Mouse (Mus musculus): Measurements from ENCODE around the gene Arhgap24. TPM values are rescaled to one million over a fixed set of nuclear protein-coding genes. Genes with fewer than 3 reads are reported as not detected.

Gene Arhgap24
- total RNA-seq, 2 experiments from 2014 or later: 12.1 to 23.2 TPM

DNA sequence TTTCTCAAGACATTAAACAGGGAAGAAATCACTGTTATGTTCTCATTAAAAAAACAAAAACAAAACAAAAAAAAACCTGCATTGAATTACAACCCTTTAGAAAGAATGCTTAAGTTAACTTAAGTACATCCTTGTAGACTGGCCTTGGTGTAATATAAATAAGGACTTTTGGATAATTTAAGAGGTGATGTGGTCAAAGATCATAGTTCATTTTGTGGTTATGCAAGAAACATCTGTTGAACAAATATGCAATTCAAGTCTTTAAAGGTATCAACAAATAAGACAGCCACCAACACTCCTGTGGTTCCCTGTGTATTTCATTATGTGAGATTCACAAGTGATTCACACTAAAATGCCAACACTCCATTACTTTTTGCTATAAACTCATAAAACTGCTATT lies 247.3 kb downstream of the Arhgap24 start:
- no peak for DNase-seq (ENCODE audit: low spot score in 2 of 2)

DNA sequence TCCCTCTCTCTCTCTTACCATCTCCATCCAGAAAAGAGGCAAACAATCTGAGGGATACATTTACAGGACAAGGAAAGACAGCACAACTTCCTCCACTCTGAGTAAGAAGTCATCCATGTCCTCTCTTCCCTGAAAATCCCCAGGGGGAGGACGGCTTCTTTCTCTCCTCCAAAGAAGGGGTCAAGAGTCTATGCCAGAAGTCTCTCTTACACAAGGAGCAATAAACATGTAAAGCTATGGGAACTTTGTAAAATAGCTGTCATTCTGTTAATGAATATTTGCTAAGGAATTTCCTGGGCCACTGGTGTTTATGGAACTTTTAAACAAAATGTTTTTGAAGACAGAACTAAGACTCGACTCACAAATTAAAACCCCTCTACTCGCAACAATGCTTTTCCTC lies 248.3 kb downstream of the Arhgap24 start:
- no peak for DNase-seq (ENCODE audit: low spot score in 2 of 2)

DNA sequence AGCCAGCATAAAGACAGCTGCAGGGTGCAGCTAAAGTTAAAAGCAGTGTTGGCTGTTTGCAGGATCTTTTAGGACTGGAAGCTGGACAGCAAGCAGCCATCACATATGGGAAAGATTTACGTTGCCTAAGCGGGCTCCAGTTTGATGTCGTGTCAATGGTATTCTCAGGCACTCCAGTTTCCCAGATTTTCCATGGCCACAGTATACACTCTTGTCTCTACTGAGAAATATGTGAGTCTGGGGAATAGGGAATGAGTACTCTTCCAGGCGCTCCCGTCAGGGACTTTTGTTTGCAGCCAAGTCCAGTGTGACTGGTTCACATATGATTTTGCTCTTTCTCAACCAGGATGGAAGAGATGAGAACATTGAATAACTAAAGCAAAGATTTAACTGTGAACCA lies 254.9 kb downstream of the Arhgap24 start:
- no peak for DNase-seq (ENCODE audit: low spot score in 2 of 2)

DNA sequence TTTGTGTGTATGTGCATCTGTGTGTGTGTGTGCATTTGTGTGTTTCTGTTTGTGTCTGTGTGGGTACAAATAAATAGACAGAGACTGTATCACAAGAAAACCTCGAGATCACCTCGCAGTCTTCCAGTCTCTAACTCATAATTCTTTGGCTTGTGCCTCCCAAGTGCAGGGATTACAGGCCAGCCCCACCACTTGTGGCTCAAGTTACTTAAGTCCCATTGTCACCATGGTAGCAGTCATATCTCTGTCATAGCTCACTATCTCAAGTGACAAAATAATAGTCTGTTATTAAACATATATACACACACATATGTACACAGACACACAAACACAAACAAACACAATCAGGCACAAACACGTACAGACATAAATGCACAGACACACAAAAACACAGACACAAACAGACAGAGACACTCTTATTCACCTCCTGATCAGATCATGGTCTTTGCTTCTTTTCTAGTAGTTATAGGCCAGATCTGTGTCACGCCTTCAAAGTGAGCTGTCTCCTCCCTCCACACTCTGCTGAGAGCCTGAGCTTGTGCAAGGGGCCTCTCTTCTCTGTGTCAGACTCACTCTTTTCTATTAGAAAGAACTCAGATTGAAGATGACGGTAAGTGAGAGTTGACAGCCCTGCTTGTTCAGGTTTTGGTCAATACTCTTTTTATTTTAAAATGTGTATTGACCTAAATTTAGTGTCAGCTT lies 261.5 kb downstream of the Arhgap24 start:
- no peak for DNase-seq (ENCODE audit: low spot score in 2 of 2)

DNA sequence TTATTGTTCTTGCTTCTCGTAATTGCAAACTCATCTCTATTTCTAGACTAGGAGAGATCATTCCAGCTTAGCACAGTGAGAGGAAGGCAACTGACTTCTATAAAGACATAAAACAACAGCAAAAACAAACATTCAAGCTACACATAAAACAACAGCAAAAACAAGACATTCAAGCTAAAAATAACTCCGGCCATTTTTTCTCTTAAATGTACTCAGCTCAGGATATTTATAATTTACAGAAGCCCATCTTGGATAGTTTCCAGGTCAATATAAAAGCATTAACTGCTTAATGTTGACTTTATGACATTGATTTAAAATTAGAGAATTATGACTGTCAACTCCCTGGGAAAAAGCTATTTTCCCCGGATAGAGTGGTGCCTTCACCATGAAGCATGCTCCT lies 262.2 kb downstream of the Arhgap24 start:
- DNase-seq (ENCODE audit: low spot score in 2 of 2): no peak

DNA sequence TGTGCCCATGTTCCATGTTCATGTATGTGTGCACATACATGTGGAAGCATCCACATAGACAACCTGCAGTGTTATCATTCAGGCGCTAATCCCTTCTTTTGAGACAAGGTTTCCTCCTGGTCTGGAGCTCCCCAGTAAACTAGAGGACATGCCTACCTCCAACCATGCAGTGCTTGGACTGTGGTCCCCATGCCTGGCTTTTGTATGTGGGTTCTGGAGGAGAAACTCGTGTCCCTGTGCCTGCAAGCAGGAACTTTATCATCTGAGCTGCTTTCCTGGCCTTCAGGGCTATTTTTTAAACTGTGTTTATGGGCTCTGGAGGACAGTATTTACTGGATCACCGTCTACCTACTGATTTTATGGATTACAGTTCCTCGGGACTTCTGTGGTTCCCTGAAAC lies 262.9 kb downstream of the Arhgap24 start:
- DNase-seq (ENCODE audit: low spot score in 2 of 2): no peak

DNA sequence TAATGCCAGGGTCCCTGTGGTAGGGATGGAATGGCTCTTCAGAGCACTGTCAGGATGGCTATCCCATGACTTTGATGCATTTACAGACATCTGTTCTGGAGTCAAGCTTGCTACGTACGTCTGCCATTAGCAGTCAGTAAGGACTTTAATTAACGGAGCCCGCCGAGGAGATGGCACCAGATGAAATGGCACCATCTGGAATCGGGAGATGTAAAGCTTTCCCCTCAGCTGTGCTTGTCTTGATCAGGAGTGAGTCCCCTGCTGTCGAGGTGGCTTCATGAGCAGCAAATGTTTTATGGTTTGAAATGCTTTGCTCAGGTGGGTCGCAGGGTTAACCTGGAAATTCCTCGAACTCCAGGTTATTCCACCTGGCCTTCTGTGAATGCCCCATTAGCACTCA lies 267.0 kb downstream of the Arhgap24 start:
- no peak for DNase-seq (ENCODE audit: low spot score in 2 of 2)

DNA sequence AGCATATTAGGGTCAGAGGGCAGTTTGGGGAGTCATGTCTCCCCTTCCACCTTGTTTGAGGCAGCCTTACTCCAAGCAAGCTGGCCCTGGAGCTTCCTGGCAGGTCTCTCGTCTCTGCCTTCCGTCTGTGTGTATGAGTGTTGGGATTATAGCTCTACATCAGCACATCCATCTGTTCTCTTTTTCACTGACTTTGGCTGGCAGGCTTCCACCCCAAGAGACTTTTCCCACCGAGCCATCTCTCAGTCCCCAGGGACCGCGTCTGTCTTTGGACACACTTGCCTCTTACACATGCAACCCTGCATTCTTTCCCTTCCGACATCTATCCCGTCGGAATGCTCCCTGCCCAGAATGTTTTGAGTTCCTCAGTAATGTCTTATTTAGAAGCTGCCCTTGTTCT lies 267.8 kb downstream of the Arhgap24 start:
- no peak for DNase-seq (ENCODE audit: low spot score in 2 of 2)

DNA sequence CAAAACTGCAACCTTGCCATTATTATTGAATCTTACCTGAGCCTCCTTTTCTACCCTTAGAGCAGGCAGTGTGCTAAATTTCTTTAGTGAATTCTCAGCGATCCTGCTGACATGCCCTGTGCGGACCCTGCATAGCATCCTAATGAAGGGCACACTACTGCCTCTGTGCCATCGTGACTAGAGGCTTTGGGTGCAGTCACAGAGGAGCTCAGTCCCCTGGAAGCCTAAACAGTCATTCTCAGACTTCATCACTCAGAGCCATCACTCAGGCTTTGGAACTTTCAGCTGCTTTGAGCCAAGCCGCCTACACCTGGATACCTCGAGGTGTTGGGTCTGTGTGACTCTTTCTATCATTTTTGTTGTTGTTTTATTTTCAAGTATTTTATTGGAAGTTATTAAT lies 269.5 kb downstream of the Arhgap24 start:
- DNase-seq (ENCODE audit: low spot score in 2 of 2): no peak

DNA sequence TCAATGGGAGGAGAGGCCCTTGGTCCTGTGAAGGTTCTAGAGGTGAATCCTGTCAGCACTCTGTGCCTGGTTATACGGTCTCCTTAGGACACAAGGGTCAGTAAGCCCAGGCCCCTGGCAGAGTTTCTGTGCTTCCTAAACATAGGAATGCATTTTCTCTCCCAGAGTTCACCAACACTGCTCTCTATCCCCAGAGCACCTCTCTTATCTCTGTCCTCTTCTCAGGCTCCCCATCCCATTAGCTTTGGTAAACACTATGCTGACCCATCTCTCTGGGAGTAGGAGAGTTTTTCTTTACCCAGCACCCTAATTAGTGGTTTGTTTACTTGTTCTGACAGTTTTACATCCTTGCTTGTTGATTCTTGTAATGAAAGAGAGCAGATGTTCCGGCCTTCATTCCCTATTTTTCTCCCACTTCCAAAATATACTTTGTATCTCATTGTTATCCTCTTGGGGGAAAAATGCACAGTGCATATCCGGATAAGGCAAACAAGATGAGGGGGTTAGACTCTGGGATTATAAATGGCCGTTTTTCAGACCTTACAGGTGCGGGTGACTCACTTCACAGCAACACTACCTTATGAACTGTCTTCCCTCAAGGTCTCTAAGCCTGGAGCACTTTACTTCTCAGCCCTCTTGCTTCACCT lies 270.6 kb downstream of the Arhgap24 start:
- no peak for DNase-seq (ENCODE audit: low spot score in 2 of 2)

DNA sequence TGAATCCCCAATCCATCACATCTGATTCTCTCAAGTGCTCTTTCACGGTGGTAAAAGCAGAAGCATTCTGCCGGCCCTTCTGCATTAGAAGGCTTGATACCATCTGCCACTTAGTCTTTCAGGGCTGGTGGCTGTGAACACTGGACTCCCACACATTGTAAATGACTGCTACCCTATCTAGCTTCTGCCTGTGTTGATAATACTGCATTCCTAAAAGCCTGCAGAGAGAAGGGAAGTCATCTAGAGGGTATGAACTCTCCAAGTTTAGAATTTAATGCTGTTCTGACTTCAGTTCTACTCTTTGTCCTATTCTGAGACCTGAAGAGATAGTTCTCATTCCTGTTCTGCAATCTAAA lies 271.1 kb downstream of the Arhgap24 start:
- no peak for DNase-seq (ENCODE audit: low spot score in 2 of 2)

DNA sequence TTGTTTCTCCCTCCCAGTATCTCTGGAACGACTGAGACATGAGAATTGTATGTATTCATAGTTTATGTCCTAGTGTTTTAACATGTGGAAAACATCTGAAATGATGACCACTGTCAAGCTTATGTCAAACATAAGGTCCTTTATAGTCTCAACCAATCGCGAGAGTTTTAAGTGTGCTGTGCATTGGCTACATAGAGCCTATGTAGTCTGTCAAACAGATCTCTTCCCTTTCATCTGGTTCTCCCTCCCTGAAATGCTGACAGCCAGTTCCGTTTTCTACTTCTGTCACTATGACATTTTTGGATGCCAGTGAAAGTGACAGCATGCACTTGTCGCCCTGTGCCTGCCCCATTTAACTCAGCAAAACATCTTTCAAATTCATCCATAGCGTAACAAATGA lies 275.8 kb downstream of the Arhgap24 start:
- no peak for DNase-seq (ENCODE audit: low spot score in 2 of 2)

DNA sequence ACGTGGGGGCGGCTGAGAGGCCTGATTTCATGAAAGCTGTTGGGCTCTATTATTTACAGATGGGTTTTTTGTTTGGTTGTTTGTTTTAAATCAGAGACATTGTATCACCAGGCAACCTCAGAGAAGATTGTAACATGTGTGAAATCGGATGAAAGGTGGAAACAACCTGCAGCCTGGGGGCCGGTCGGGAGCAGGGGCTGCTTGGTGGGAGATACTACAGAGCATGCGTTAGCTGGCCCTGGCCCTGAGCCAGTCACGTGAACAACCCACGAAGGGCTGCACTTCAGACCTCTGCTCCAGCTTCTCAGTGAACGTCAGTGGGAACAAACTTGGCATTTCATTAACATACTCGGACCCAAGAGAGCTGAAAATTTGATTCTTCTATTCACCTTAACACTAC lies 284.5 kb downstream of the Arhgap24 start:
- DNase-seq (ENCODE audit: low spot score in 2 of 2): no peak

DNA sequence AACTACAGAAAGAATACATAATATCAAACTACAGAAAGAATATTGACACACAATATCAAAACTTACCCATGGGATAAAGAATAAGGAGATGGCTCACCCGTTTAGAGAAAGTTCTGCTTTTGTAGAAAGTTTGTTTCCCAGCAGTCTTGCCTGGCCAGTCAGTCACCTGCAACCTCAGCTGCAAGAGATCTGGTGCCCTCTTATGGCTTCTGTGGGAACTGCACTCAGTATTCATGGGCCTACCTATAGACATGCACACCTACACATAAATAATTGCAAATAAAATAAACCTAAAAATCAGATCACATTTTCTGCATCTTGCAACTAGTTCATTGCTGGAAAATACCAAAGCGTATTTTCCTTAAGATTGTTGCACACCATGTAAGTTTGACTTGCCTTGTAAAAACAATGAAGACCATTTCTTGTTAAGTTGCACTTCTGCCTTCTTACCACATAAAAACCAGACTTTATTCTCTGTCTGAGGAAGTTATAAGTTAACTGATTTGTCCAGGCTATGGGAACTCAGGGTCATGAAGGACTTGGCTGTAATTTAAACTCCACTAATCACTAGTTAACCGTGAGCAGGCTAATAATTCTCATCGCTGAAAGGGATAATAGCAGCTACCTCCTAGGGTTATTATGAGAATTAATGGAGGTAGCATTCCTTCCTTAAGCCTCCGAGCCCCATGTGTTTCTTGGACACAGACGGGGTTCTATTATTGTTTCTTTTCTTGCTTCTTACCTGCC lies 285.3 kb downstream of the Arhgap24 start:
- DNase-seq (ENCODE audit: low spot score in 2 of 2): peak; percentile 46 to 54

DNA sequence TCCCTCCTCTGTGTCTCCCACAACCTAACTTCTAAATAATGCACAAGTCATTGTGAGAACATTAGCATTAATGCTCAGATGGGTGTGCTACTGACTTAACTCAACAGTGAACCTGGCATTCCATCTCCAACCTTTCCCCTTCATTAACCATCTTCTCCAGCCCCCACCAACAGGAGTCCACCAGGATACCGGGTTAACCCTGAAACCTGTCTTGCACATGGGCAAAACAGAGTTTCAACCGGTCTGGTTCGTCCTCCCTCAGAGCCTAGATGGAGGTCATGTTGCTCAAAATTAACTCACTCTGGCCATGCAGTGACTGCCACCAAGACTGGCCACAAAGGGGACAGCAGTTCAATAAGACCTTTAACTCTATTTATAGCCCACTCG lies 285.9 kb downstream of the Arhgap24 start:
- DNase-seq (ENCODE audit: low spot score in 2 of 2): no peak

DNA sequence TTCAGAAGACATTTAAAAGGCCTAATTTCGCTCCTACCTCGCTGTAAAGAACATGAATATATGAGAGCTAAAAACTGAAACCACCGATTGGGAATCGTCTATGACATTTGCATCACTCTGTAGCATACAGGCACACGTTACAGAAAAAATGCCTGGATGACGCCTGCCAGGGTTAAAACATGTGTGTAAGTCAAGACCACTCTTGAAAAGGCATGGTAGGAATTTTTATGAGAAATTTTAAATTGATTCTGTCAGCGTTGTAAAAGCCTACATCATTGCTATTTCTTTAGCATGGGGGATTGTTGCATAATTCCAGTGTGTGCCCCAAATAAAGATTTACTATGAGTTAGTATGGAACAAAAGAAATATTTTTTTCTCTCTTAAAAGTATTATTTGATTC lies 286.6 kb downstream of the Arhgap24 start:
- DNase-seq (ENCODE audit: low spot score in 2 of 2): no peak

DNA sequence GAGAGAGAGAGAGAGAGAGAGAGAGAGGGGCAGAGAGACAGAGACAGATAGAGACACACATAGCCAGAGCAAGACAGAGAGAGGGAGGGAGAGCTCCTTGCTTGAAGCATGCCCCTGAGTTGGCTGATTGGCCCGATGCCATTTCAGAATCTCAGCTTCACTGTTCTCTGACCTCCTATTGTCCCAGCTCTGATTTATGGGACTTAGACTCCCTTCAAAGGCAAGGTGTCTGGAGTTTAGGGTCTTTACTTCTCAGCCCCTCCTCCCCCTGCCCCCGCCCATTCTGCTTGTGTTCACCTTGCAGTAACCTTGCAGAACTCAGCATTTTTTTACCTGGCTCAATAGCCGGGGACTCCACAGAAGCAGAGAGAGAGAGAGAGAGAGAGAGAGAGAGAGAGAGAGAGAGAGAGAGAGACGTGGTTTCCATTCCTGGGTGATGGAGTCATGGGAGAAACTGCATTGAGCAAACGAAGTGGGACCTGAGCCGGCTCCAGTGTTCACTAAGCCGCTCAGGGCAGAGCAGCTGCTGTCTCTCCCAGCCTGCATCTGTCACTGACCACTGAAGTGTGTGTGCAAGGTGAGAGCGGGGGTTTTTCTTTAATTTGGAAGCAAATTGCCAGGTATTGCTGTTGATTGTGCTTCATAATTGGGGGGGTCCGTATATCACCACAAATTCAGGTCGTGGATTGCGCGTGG lies 287.3 kb downstream of the Arhgap24 start:
- no peak for DNase-seq (ENCODE audit: low spot score in 2 of 2)

DNA sequence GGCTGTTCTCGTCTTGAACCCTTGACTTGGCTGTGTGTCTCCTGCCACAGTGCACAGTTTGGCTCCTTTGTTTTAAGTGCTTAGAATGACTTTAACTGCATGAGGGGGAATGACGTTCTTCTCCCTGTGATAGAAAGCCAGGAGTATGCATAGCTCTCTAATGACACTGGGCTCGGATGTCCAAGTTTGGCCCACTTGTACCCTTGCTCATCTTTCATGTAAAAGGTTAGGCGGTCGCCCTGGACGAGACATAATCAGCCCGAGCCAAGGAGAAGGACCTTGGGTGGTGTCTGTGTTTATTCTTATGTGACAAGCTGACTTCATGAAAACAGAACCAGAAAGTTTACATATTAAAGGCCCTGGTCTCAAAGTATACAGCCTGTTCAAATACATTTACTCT lies 289.4 kb downstream of the Arhgap24 start:
- DNase-seq (ENCODE audit: low spot score in 2 of 2): no peak

DNA sequence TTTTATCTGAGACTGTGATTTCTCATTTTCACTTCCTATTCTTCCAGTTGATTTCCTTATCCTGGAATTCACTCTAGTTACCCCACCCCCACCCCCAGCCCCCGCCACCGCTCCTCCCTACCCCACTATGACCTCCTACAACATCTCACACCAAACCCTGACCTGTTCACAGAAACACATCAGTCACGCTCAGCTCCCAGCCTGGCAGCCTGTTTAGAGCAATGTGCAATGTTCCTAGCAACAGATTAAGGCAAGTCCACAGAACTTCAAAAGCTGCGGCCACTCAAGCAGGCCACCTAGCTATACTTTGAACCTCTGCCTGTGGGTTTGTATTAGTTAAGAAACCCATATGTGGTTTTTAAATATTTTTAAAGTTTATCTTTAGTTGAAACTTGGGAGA lies 293.3 kb downstream of the Arhgap24 start:
- DNase-seq (ENCODE audit: low spot score in 2 of 2): no peak

DNA sequence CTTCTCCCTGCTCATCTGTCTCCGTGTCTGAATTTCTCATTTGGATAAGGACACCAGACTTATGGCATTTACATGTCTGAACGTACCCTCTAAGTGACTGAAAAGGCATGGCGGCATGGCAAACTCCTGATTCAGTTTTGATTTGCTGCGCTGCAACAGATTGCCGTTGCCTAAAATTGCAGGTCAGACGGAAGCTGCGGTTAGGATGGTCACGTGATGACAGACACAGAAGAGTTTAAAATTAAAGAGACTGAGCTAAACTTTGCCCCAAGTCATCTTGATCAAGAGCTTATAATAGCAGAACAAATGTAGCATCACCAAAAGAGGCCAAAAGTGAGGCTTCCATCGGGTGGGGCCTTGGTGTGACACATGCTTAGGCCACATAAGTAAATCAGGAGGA lies 296.1 kb downstream of the Arhgap24 start:
- DNase-seq (ENCODE audit: low spot score in 2 of 2): no peak

DNA sequence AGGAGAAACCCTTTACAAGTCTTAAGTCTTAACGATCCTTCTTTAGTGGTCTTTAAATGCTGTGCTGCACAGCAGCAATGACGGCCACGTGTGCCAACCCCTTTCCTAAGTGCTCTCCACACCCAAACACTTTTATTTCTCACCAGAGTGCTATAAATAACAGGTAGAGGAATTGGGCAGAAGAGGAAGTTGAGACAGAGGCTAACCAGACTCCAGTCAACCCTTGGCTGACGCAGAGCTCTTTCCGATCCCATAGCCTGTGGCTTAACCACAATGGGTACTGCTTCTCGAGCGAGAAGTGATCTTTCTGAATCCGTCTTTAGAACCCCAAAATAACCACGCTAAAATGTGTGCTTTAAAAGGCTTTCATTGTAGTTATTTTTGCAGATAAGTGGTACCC lies 296.7 kb downstream of the Arhgap24 start:
- DNase-seq (ENCODE audit: low spot score in 2 of 2): no peak

DNA sequence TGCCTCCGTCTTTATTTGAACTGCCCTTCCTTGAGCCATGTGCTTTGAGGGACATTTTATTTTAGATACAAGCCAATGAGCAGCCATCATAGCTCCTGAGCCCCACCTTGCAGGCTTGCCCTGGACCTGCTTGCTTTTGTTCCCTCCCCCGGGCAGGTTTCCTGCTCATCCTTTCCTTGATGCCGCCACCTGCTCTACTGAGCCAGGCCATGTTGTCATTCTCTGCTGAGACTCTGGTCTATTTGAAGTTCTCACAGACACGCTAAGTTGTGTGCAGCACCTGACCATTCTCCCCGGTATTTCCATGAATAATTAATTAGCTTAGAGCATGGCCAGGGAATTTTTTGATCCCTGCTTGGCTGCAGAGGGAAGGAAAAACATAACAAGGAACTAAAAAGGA lies 297.1 kb downstream of the Arhgap24 start:
- DNase-seq (ENCODE audit: low spot score in 2 of 2): no peak
